Mouse (Mus musculus): ENCODE data around the gene Cdk15. TPM values are rescaled to one million over a fixed set of nuclear protein-coding genes. Genes with fewer than 3 reads are reported as not detected.

Cdk15 gene
- polyA plus RNA-seq, 1 experiment = not detected

GRCm38 (mm10) chr1:59269466-59269865 lies 12.8 kb downstream of the Cdk15 start:
- Histone ChIP-seq H3K36me3 (replicated peaks; ENCODE audit: low read length) (no peaks in the 10 kb centered on the region), H3K4me1 (peaks cover 30% of the 10 kb centered on the region), H3K4me3 (replicated peaks) (no peak overlapping the region), H3K9me3 (no peaks in the 10 kb centered on the region), H3K27me3 (replicated peaks) (no peaks in the 10 kb centered on the region)
- TF ChIP-seq GATA1 (IDR thresholded peaks at IDR 0.05; ENCODE audit: borderline replicate concordance, low read length) (no peak), FLI1 (IDR thresholded peaks at IDR 0.05; ENCODE audit: low read length) (no peak)

GRCm38 (mm10) chr1:59269951-59270689 lies 13.4 kb downstream of the Cdk15 start:
- H3K27me3 ChIP-seq (replicated peaks) = peaks cover under 1% of the 10 kb centered on the region
- no peaks in the 10 kb centered on the region for H3K9me3 ChIP-seq
- no peak overlapping the region for H3K4me3 ChIP-seq (replicated peaks)
- no peaks in the 10 kb centered on the region for H3K36me3 ChIP-seq (replicated peaks; ENCODE audit: low read length)
- TF ChIP-seq GATA1 (IDR thresholded peaks at IDR 0.05; ENCODE audit: borderline replicate concordance, low read length) (no peak), FLI1 (IDR thresholded peaks at IDR 0.05; ENCODE audit: low read length) (no peak)
- peaks cover 30% of the 10 kb centered on the region for H3K4me1 ChIP-seq

- Histone ChIP-seq H3K27me3 (replicated peaks) (peaks cover 6% of the 10 kb centered on the region), H3K36me3 (replicated peaks; ENCODE audit: low read length) (no peaks in the 10 kb centered on the region), H3K4me1 (peaks cover 30% of the 10 kb centered on the region), H3K9me3 (no peaks in the 10 kb centered on the region), H3K4me3 (replicated peaks) (no peak overlapping the region)
- TF ChIP-seq GATA1 (IDR thresholded peaks at IDR 0.05; ENCODE audit: borderline replicate concordance, low read length) (no peak), FLI1 (IDR thresholded peaks at IDR 0.05; ENCODE audit: low read length) (no peak)
Measured at GRCm38 (mm10) chr1:59272189-59272588, 15.5 kb downstream of the Cdk15 start.

GRCm38 (mm10) chr1:59285880-59286279 lies 29.2 kb downstream of the Cdk15 start:
- H3K4me3 ChIP-seq (replicated peaks) = no peak overlapping the region
- no peaks in the 10 kb centered on the region for H3K9me3 ChIP-seq
- no peak for TF ChIP-seq GATA1 (IDR thresholded peaks at IDR 0.05; ENCODE audit: borderline replicate concordance, low read length)
- no peak for TF ChIP-seq FLI1 (IDR thresholded peaks at IDR 0.05; ENCODE audit: low read length)
- no peaks in the 10 kb centered on the region for H3K36me3 ChIP-seq (replicated peaks; ENCODE audit: low read length)
- peaks cover 19% of the 10 kb centered on the region for H3K4me1 ChIP-seq
- peaks cover 10% of the 10 kb centered on the region for H3K27me3 ChIP-seq (replicated peaks)

GRCm38 (mm10) chr1:59286316-59286850 lies 29.7 kb downstream of the Cdk15 start:
- Histone ChIP-seq H3K4me1 (peaks cover 23% of the 10 kb centered on the region), H3K36me3 (replicated peaks; ENCODE audit: low read length) (no peaks in the 10 kb centered on the region), H3K27me3 (replicated peaks) (peaks cover 5% of the 10 kb centered on the region), H3K4me3 (replicated peaks) (no peak overlapping the region), H3K9me3 (no peaks in the 10 kb centered on the region)
- no peak for TF ChIP-seq FLI1 (IDR thresholded peaks at IDR 0.05; ENCODE audit: low read length)
- TF ChIP-seq GATA1 (IDR thresholded peaks at IDR 0.05; ENCODE audit: borderline replicate concordance, low read length) = no peak

GRCm38 (mm10) chr1:59287733-59288132 lies 31.0 kb downstream of the Cdk15 start:
- Histone ChIP-seq H3K4me3 (replicated peaks) (no peak overlapping the region), H3K36me3 (replicated peaks; ENCODE audit: low read length) (no peaks in the 10 kb centered on the region), H3K4me1 (peaks cover 29% of the 10 kb centered on the region), H3K27me3 (replicated peaks) (peaks cover 2% of the 10 kb centered on the region), H3K9me3 (no peaks in the 10 kb centered on the region)
- TF ChIP-seq GATA1 (IDR thresholded peaks at IDR 0.05; ENCODE audit: borderline replicate concordance, low read length) = no peak

- Histone ChIP-seq H3K36me3 (replicated peaks; ENCODE audit: low read length) (no peaks in the 10 kb centered on the region), H3K4me3 (replicated peaks) (no peak overlapping the region), H3K27me3 (replicated peaks) (no peaks in the 10 kb centered on the region), H3K4me1 (peaks cover 39% of the 10 kb centered on the region), H3K9me3 (no peaks in the 10 kb centered on the region)
- TF ChIP-seq GATA1 (IDR thresholded peaks at IDR 0.05; ENCODE audit: borderline replicate concordance, low read length) (no peak), FLI1 (IDR thresholded peaks at IDR 0.05; ENCODE audit: low read length) (no peak)
Measured at GRCm38 (mm10) chr1:59291652-59292051, 34.9 kb downstream of the Cdk15 start.

- H3K4me1 ChIP-seq = peaks cover 41% of the 10 kb centered on the region
- no peaks in the 10 kb centered on the region for H3K9me3 ChIP-seq
- H3K36me3 ChIP-seq (replicated peaks; ENCODE audit: low read length) = no peaks in the 10 kb centered on the region
- TF ChIP-seq FLI1 (IDR thresholded peaks at IDR 0.05; ENCODE audit: low read length) = no peak
- H3K4me3 ChIP-seq (replicated peaks) = no peak overlapping the region
- H3K27me3 ChIP-seq (replicated peaks) = no peaks in the 10 kb centered on the region
Measured at GRCm38 (mm10) chr1:59295769-59296168, 39.1 kb downstream of the Cdk15 start.

- Histone ChIP-seq H3K4me3 (replicated peaks) (peak overlapping the region; percentile 67), H3K36me3 (replicated peaks; ENCODE audit: low read length) (no peaks in the 10 kb centered on the region), H3K9me3 (no peaks in the 10 kb centered on the region), H3K4me1 (peaks cover 32% of the 10 kb centered on the region), H3K27me3 (replicated peaks) (no peaks in the 10 kb centered on the region)
- TF ChIP-seq GATA1 (IDR thresholded peaks at IDR 0.05; ENCODE audit: borderline replicate concordance, low read length) (no peak), FLI1 (IDR thresholded peaks at IDR 0.05; ENCODE audit: low read length) (no peak)
Measured at GRCm38 (mm10) chr1:59297167-59297566, 40.5 kb downstream of the Cdk15 start.

GRCm38 (mm10) chr1:59298491-59299090 lies 41.9 kb downstream of the Cdk15 start:
- Histone ChIP-seq H3K9me3 (no peaks in the 10 kb centered on the region), H3K36me3 (replicated peaks; ENCODE audit: low read length) (no peaks in the 10 kb centered on the region), H3K4me1 (peaks cover 37% of the 10 kb centered on the region), H3K27me3 (replicated peaks) (peaks cover 2% of the 10 kb centered on the region), H3K4me3 (replicated peaks) (no peak overlapping the region)
- TF ChIP-seq GATA1 (IDR thresholded peaks at IDR 0.05; ENCODE audit: borderline replicate concordance, low read length) = no peak

Measured in megakaryocyte, embryonic 14.5 days (primary cell).